Mouse (Mus musculus): ENCODE measurements at regions not wholly inside any gene's neighbourhood (a gene's known extent, or its start where the extent isn't known, plus 50 kb on each side); places are given as distances from the start of the nearest gene placed in this dataset.

GRCm38 (mm10) chr5:148812840-148813239 is 116.3 kb downstream of the Katnal1 start:
- TF ChIP-seq CTCF (IDR thresholded peaks at IDR 0.05; ENCODE audit: control insufficient read depth, insufficient read depth, low read length) = no peak
- TF ChIP-seq POLR2A (IDR thresholded peaks at IDR 0.05; ENCODE audit: borderline replicate concordance, control insufficient read depth, low read depth, low read length) = no peak
